Mouse (Mus musculus) urinary bladder, adult 18-20 months (tissue): ENCODE results near the gene Cdh12.
"Not testable (repeated sequence)": the region's sequence is repeated elsewhere in the genome, so short reads cannot be mapped to it uniquely, and the experiment has no call there.

Experiments
- DNase-seq, 2 experiments: peaks; one replicate each; pipeline ENCODE4 v3.0.0; 2022; ENCODE audit warnings: low spot score in 2 of 2, mixed read lengths in 2 of 2

The Cdh12 gene

DNA sequence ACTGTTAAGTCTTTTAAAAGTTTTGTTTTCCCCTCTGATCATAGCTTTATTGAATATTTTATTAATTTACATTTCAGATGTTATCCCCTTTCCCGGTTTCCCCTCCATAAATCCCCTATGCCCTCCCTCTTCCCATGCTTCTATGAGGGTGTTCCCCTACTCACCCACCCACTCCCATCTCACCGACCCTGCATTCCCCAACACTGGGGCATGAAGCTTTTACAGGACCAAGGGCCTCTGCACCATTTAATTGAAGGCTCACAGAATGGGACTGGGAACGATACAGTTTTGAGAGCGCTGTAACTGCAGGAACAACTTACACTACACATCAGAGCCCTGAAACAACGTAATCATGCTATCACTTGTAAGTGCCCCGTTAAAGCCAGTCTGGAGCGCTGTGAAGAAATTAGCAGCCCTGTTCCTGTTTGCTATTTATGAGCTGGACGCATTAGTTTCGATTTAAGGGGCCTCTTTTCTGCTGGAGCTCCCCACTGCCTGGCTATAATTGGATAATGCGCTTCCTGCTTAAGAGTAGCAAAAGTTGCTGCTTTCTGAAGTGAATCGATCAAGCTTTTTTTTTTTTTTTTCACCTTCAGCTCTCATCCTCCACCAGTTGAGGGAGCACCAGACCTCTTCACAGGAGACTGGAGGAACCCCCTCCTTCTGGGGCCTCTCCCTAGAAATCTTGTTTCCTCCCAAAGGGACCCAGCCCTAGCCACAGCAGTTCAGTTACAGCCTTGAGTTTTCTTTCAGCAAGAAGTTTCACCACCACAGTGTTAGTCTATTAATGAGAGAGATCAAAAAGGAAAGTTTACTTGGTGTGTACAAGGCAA is 660.2 kb downstream of the Cdh12 start:
- DNase-seq = no peak

DNA sequence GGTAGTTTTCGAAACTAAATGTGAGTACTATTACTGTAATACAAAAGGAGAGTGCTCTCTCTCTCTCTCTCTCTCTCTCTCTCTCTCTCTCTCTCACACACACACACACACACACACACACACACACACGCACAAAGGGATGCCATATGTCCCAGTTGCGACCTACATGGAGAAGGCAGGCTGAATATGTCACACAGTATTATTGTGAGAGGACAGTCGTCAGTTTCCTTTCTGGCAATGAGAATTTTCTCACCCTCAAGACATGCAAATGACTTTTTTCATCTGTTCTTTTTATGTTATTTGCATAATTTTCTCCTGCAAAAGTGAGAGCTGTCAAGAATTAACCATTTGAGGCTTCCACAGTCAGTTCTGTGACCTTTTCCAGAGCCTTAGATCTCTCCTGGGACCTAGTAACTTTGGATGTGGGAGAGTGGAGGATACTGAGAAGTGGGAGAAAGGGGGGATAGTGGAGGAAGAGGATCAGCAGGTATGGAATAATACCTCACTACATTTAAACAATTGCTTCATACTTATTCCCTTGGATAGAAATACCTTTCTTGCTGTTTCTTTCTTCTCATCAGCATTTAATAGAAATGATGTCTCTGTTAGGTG is 660.9 kb downstream of the Cdh12 start:
- DNase-seq = no peak

DNA sequence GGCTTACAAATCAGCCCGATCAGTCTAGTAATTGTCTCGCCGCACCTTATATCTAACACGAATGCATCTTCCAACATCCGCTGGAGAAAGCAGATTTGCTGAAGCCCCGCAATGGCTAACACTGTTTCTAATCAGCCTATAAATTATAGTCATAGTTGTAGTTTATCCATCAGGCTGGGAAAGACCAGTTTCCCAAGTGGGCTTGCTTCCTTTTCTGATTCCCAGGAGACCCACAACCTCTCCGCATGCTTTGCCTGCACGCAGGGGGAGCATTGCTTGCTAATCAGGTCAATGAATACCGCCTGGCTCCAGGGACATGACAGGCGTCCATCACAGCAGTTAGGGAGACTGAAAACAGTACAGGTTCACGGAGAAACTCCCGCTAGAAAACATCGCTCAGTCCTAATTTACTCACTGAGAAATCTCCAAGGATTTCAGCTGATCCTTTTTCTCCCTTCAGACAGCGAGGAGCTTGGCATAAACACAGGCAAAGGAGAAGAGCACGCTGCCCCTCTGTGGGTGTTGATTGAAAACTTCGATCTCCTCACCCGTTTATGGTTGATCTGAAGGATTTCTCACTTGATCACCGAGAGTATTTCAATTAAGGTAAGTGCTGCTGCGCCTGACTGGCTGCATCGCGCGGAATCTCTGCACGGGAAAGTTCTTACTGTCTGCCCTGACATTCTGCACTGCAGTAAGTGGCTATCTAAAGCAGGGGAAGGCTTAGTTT is 662.0 kb downstream of the Cdh12 start:
- DNase-seq = no peak

GRCm38 (mm10) chr15:21114775-21115174 is 665.7 kb downstream of the Cdh12 start:
- DNase-seq = not testable (repeated sequence)

- DNase-seq = no peak
Measured at GRCm38 (mm10) chr15:21130660-21131059, 681.6 kb downstream of the Cdh12 start.

- DNase-seq = no peak
Measured at GRCm38 (mm10) chr15:21132999-21133398, 683.9 kb downstream of the Cdh12 start.

GRCm38 (mm10) chr15:21146896-21147295 is 697.8 kb downstream of the Cdh12 start:
- DNase-seq = no peak

DNA sequence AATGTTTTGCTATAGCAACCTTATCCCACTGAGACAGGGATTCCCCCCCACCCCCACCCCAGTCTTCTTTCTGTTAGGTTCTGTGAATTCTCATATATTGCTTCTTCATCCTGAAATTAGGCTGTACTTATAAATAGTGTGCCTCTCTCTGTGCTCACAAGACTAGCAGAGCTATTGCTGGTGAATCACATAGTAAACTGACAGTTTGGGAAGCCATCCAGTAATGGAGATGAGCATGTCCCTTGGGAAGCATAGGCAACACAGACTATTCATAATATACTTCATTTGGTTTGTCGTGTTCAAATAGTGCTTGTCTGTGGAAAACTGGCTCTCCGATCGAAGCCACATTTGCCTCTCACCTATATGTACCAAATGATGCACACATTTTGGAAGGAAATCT is 704.5 kb downstream of the Cdh12 start:
- no peak for DNase-seq

- no peak for DNase-seq
Measured at GRCm38 (mm10) chr15:21179727-21180126, 730.7 kb downstream of the Cdh12 start.

GRCm38 (mm10) chr15:21180191-21180590 is 731.1 kb downstream of the Cdh12 start:
- no peak for DNase-seq

- no peak for DNase-seq
Measured at GRCm38 (mm10) chr15:21185799-21186198, 736.7 kb downstream of the Cdh12 start.

GRCm38 (mm10) chr15:21210089-21210488 is 761.0 kb downstream of the Cdh12 start:
- DNase-seq = not testable (repeated sequence)

GRCm38 (mm10) chr15:21223006-21223405 is 773.9 kb downstream of the Cdh12 start:
- no peak for DNase-seq

DNA sequence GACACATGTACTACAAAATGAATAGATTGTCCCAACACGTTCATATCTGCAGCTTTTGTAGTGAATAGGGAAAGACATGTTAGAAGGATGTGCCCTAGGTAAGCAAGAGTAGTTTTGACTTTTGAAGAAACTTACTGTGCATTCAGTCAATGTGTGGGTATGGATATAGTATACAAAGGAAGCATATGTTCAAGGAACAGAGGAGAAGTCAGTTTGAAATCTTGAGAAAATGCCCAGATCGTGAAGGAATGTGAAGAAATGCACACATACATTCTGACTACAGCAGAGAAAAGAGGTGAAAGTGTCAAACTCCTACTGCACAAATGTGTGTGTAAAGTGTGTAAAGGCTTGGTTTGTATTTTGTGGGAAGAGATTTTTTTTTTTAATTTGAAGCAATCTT is 812.3 kb downstream of the Cdh12 start:
- DNase-seq = no peak

- DNase-seq = no peak
Measured at GRCm38 (mm10) chr15:21269856-21270255, 820.8 kb downstream of the Cdh12 start.

- DNase-seq = no peak
Measured at GRCm38 (mm10) chr15:21297051-21297450, 848.0 kb downstream of the Cdh12 start.

DNA sequence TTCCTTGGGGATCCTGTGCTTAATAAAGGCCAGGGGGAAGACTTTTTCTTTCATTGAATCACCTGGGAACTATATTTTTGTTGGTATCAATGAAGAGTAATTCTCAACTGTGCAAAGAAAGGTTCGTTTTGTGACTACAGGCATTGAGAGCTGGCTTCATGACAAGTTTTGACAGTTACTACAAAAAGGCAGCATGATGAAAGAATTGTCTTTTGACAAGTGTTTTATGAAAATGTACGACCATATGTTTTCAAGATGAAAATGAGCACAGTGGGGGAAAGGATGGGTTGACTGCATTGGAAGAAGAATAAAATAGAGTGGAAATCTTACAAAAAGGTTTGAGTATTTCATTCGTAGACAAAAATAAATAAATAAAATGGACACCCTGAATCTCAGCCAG is 866.4 kb downstream of the Cdh12 start:
- DNase-seq = no peak

DNA sequence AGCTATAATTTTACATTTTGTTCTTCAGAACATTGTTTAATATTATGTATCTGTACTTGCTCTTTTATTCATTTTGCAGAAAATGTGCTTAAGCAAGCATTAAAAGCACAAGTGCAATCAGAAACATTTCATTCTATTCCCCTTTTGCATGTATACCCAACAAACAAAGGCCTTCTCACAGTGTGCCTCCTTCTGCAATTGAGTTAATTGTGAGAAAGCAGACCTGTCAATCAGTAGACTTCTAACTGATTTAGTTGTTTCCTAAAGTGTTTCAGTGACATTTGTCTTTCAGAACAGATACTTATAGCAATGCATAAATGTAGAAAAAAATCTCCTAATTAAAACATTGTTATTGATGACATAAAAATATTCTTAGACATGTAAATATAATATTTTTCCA is 894.8 kb downstream of the Cdh12 start:
- DNase-seq = no peak

DNA sequence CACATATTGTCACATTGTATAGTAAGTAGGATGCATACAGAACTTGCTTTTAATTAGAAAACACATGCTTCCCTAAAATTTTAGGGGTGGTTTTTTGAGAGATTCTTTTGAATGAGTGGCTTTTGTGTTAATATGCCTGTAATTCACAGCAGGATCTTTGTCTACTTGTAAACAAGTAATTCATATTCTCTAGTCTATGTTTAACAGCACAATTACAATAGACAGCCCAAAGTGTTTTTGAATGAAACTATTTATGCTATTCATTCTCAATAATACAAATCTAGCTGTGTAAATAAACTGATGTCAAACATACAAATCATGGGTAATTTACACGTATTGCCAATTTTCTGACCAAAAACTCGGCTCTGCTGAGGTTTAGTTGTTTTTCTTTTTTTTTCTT is 895.3 kb downstream of the Cdh12 start:
- DNase-seq = no peak

DNA sequence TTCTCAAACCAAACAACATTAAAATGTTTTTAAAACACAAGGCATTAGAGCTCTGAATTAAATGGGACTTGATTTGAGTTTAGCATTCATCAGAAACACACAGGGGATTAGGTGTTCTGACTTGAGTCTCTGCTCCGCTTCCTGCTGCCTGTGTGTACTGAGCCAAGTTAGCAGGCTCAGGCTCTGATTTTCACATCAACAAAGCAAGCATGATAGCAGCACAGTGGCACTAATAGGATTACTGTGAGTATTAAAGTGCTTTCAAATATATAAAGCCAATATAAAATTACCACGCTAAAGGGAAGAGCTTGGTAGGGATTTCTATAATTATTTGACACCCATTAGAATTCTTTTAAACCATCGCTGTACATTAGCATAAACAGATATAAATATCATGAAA is 895.7 kb downstream of the Cdh12 start:
- no peak for DNase-seq

DNA sequence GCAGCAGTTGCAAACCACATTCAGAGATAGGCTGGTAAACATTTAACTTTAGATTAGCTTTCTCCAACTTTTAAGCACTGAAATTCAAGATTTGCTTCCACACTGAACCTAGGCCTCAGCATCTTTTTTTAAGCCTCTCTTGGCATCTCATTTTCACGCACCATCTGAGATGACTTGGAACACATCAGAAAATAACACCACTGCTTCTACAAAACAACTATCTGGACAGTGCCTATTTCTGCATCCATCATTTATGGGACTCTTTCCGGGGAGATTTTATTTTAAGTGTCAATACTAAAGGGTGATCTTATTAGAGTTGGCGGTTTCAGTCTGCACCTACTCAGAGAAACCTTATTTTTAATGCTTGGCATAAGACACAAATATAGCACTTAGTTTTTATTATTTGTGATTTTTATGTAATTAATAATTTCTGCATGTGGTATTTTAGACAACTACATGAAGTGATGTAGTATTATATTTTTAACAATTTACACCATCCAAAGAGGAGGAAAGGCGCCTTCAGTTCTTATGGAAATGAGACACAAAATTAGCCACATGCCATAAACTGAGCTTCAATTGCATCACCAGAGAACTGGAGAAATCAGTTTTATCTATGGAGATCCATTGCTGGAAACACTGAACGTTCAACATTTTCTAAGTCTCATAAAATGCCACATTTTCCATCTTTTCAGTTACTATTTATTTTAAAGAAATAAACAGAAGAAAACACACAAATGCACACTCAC is 906.5 kb downstream of the Cdh12 start:
- no peak for DNase-seq

GRCm38 (mm10) chr15:21366366-21366765 is 917.3 kb downstream of the Cdh12 start:
- no peak for DNase-seq
